Mouse (Mus musculus) ES-E14 (cell line): Measurements from ENCODE around the gene Thoc3. TPM values are rescaled to one million over a fixed set of nuclear protein-coding genes. Genes with fewer than 3 reads are reported as not detected.

Experiments used
- DNase-seq: peaks from one replicate; pipeline ENCODE4 v3.0.0-alpha.2; 2013; ENCODE audit warnings: low read depth, low spot score
- H3K27ac ChIP-seq: 2 replicates; pipeline ENCODE4 v1.5.1; 2012; ENCODE audit warnings: low read depth, mild to moderate bottlenecking, low read length, moderate library complexity, mixed read lengths; ENCODE audit not compliant: poor library complexity, insufficient read depth, severe bottlenecking
- H3K36me3 ChIP-seq: 2 replicates; pipeline ENCODE4 v1.6.1; 2012; ENCODE audit warnings: mild to moderate bottlenecking, low read length, moderate library complexity, mixed read lengths; ENCODE audit not compliant: control insufficient read depth, poor library complexity, insufficient read depth, severe bottlenecking
- H3K4me1 ChIP-seq, 2 experiments: fragments of 150-350 bp in 1 of 2; sonication (generic) in 1 of 2; 2 replicates each; pipeline ENCODE4 v1.6.1; 2012; ENCODE audit warnings: low read length in 2 of 2, mild to moderate bottlenecking in 1 of 2, mixed read lengths in 1 of 2; ENCODE audit not compliant: control insufficient read depth in 2 of 2, insufficient read depth in 2 of 2, poor library complexity in 1 of 2
- H3K4me3 ChIP-seq, 2 experiments: fragments of 150-350 bp in 1 of 2; sonication (generic) in 1 of 2; 2 replicates each; pipeline ENCODE4 v1.5.1; 2012; ENCODE audit warnings: low read length in 2 of 2, low read depth in 1 of 2, mild to moderate bottlenecking in 1 of 2, mixed read lengths in 1 of 2; ENCODE audit not compliant: insufficient read depth in 1 of 2, poor library complexity in 1 of 2, severe bottlenecking in 1 of 2
- H3K9ac ChIP-seq: 2 replicates; pipeline ENCODE4 v1.6.1; 2012; ENCODE audit warnings: low read depth, mild to moderate bottlenecking, low read length, mixed read lengths; ENCODE audit not compliant: poor library complexity, insufficient read depth, severe bottlenecking
- H3K9me3 ChIP-seq: fragments of 150-350 bp; sonication (generic); 2 replicates; pipeline ENCODE4 v1.6.1; 2012; ENCODE audit warnings: low read depth, mild to moderate bottlenecking, low read length; ENCODE audit not compliant: control insufficient read depth, insufficient read depth
- CHD2 ChIP-seq: IDR thresholded peaks from 2 replicates; pipeline ENCODE4 v1.6.1; 2014; ENCODE audit warnings: mild to moderate bottlenecking, low read depth, low read length, inconsistent platforms
- HCFC1 ChIP-seq: IDR thresholded peaks from 2 replicates; pipeline ENCODE4 v1.6.1; 2012; ENCODE audit warnings: low read length, inconsistent platforms, borderline replicate concordance; ENCODE audit not compliant: insufficient read depth
- MAFK ChIP-seq: IDR thresholded peaks from 2 replicates; pipeline ENCODE4 v1.6.1; 2014; ENCODE audit warnings: mild to moderate bottlenecking, low read depth, low read length, inconsistent platforms; ENCODE audit not compliant: insufficient read depth
- ZC3H11A ChIP-seq: IDR thresholded peaks from 2 replicates; pipeline ENCODE4 v1.6.1; 2012; ENCODE audit warnings: low read depth, mild to moderate bottlenecking, inconsistent platforms, low read length, borderline replicate concordance
- ZNF384 ChIP-seq: IDR thresholded peaks from 2 replicates; pipeline ENCODE4 v1.6.1; 2012; ENCODE audit warnings: low read depth, low read length, inconsistent platforms
- in situ Hi-C, 2 experiments: fragments of 600-800 bp; cut with MboI; formaldehyde crosslinking; loops; one replicate each; pipeline ENCODE4 v1.15.1; 2025; ENCODE audit warnings: low sequenced_read_pairs in 2 of 2, inconsistent platforms in 1 of 2; ENCODE audit not compliant: unreplicated experiment in 2 of 2
- total RNA-seq: library from RNA; depleted of rRNA; stranded (reverse); fragments of 300-350 nt; gene quantifications from 2 replicates; pipeline ENCODE4 v1.2.3, GENCODE M21; 2012

Thoc3 gene
- total RNA-seq, 1 experiment: 81.8 TPM

- Histone ChIP-seq H3K4me3 (peak overlapping the region in 1 of 2 experiments; percentile 23; a peak in 2 of 4 replicates), H3K27ac (no peak overlapping the region), H3K9ac (peak overlapping the region; percentile 30; the same call in 1 of the 2 replicates), H3K36me3 (no peaks in the 10 kb centered on the region), H3K4me1 (peaks cover 0 to 4% of the 10 kb centered on the region in 2 experiments; a peak in 1 of 4 replicates), H3K9me3 (no peaks in the 10 kb centered on the region)
- in situ Hi-C loops: loop anchor here in 1 of 2 experiments (5.0 to 10.0 kb wide), 2 partner anchors 200 to 333 kb away; no protein-coding TSS in a partner anchor
- DNase-seq: peak; percentile 38
- TF ChIP-seq MAFK: 0 out of 2 replicates have a peak, but pooled peaks have one; percentile 10
- no peak for TF ChIP-seq CHD2
These were observed 21.0 kb downstream of the Thoc3 start for GRCm38 (mm10) chr13:54447496-54448224.

- in situ Hi-C loops: loop anchor here in 1 of 2 experiments (5.0 to 10.0 kb wide), 2 partner anchors 200 to 332 kb away; no protein-coding TSS in a partner anchor
- H3K27ac ChIP-seq: no peak overlapping the region
- H3K4me3 ChIP-seq: no peak overlapping the region
These were observed 21.8 kb downstream of the Thoc3 start for GRCm38 (mm10) chr13:54446686-54447495.

GRCm38 (mm10) chr13:54443693-54444092, 25.0 kb downstream of the Thoc3 start:
- no peak overlapping the region for H3K9ac ChIP-seq
- H3K9me3 ChIP-seq: no peaks in the 10 kb centered on the region
- no peak overlapping the region for H3K27ac ChIP-seq
- H3K36me3 ChIP-seq: no peaks in the 10 kb centered on the region
- TF ChIP-seq ZNF384 (no peak), ZC3H11A (no peak), HCFC1 (no peak), MAFK (no peak), CHD2 (no peak)
- no peak for DNase-seq
- in situ Hi-C loops: loop anchor here in 1 of 2 experiments (10.0 kb wide), 1 partner anchor 329 kb away; no protein-coding TSS in a partner anchor
- H3K4me3 ChIP-seq: no peak overlapping the region
- H3K4me1 ChIP-seq: peaks cover 0 to 4% of the 10 kb centered on the region in 2 experiments; a peak in 1 of 4 replicates

More at GRCm38 (mm10) chr13:54446686-54447495, 21.8 kb downstream of the Thoc3 start:
- Histone ChIP-seq H3K9me3 (no peaks in the 10 kb centered on the region), H3K36me3 (no peaks in the 10 kb centered on the region), H3K9ac (no peak overlapping the region), H3K4me1 (peaks cover 0 to 4% of the 10 kb centered on the region in 2 experiments; a peak in 1 of 4 replicates)
- DNase-seq: peak; percentile 71
- TF ChIP-seq CHD2 (no peak), ZC3H11A (peak; percentile 94)

GRCm38 (mm10) chr13:54439912-54440311, 28.7 kb downstream of the Thoc3 start:
- Histone ChIP-seq H3K36me3 (no peaks in the 10 kb centered on the region), H3K9ac (no peak overlapping the region), H3K9me3 (no peaks in the 10 kb centered on the region), H3K4me1 (no peaks in the 10 kb centered on the region), H3K4me3 (no peak overlapping the region), H3K27ac (peak overlapping the region; percentile 13; the same call in 1 of the 2 replicates)
- TF ChIP-seq ZNF384: no peak
- TF ChIP-seq MAFK: no peak
- no peak for TF ChIP-seq CHD2
- TF ChIP-seq ZC3H11A: no peak
- no peak for TF ChIP-seq HCFC1
- no peak for DNase-seq
- in situ Hi-C loops: loop anchor here in 1 of 2 experiments (10.0 kb wide), 1 partner anchor 325 kb away; no protein-coding TSS in a partner anchor
